Mouse (Mus musculus) E14TG2a.4 (cell line): Measurements from ENCODE around the gene Ralgapa1.

Experiments
- CTCF ChIP-seq: conservative IDR thresholded peaks from 2 replicates; pipeline ENCODE4 v1.5.1; 2014; ENCODE audit warnings: low read length
- NANOG ChIP-seq: IDR thresholded peaks from 2 replicates; pipeline ENCODE4 v1.6.1; 2014; ENCODE audit warnings: borderline replicate concordance, low read length, mixed read lengths
- POU5F1 ChIP-seq: IDR thresholded peaks from 2 replicates; pipeline ENCODE4 v1.6.1; 2014; ENCODE audit warnings: low read length, borderline replicate concordance

GRCm38 (mm10) chr12:55565206-55565605, 255.8 kb downstream of the Ralgapa1 start, which contains the start of gene Aldoart2:
- TF ChIP-seq CTCF (no peak), POU5F1 (no peak), NANOG (no peak)
